Mouse (Mus musculus): ENCODE results near the gene Dph1.

GRCm38 (mm10) chr11:75230272-75230760 lies 39.3 kb upstream of the Dph1 start:
- no peak for TF ChIP-seq CTCF (IDR thresholded peaks at IDR 0.05; ENCODE audit: insufficient read depth, low read depth, low read length)
- TF ChIP-seq POLR2A (IDR thresholded peaks at IDR 0.05; ENCODE audit: insufficient read depth, low read depth, low read length): no peak

All from olfactory bulb, adult 2 months (tissue).